Mouse (Mus musculus) B cell, adult 2 months (primary cell): ENCODE results near the gene Trpm3.
A peak's percentile ranks its signal among the peaks of the same experiment; 100 is the strongest.

ENCODE experiments used
- DNase-seq, 2 experiments: peaks; one replicate each; pipeline ENCODE4 v3.0.0; 2022

Gene Trpm3

GRCm38 (mm10) chr19:22308081-22308480 is 169.2 kb downstream of the Trpm3 start:
- no peak for DNase-seq

GRCm38 (mm10) chr19:22317306-22317705 is 178.5 kb downstream of the Trpm3 start:
- DNase-seq: no peak

GRCm38 (mm10) chr19:22326813-22327212 is 188.0 kb downstream of the Trpm3 start:
- no peak for DNase-seq

GRCm38 (mm10) chr19:22327226-22327625 is 188.4 kb downstream of the Trpm3 start:
- no peak for DNase-seq

GRCm38 (mm10) chr19:22336278-22336677 is 197.4 kb downstream of the Trpm3 start:
- DNase-seq: no peak

- DNase-seq: peak in 1 of 2 experiments; percentile 2
Measured at GRCm38 (mm10) chr19:22337468-22337867, 198.6 kb downstream of the Trpm3 start.

GRCm38 (mm10) chr19:22338927-22339326 is 200.1 kb downstream of the Trpm3 start:
- DNase-seq: no peak

- no peak for DNase-seq
Measured at GRCm38 (mm10) chr19:22354037-22354541, 215.2 kb downstream of the Trpm3 start.

- no peak for DNase-seq
Measured at GRCm38 (mm10) chr19:22386890-22387289, 248.0 kb downstream of the Trpm3 start.

- DNase-seq: no peak
Measured at GRCm38 (mm10) chr19:22394700-22395099, 255.9 kb downstream of the Trpm3 start.

GRCm38 (mm10) chr19:22404049-22404448 is 265.2 kb downstream of the Trpm3 start:
- peak; percentile 2 to 25 for DNase-seq

- no peak for DNase-seq
Measured at GRCm38 (mm10) chr19:22418239-22418638, 279.4 kb downstream of the Trpm3 start.

- DNase-seq: no peak
Measured at GRCm38 (mm10) chr19:22437207-22437606, 298.4 kb downstream of the Trpm3 start.

GRCm38 (mm10) chr19:22447418-22448339 is 308.8 kb downstream of the Trpm3 start:
- DNase-seq: no peak

- DNase-seq: no peak
Measured at GRCm38 (mm10) chr19:22448340-22449288, 309.8 kb downstream of the Trpm3 start.

- DNase-seq: no peak
Measured at GRCm38 (mm10) chr19:22451290-22451689, 312.4 kb downstream of the Trpm3 start.

GRCm38 (mm10) chr19:22456935-22457334 is 318.1 kb downstream of the Trpm3 start:
- DNase-seq: no peak

GRCm38 (mm10) chr19:22462043-22462442 is 323.2 kb downstream of the Trpm3 start:
- no peak for DNase-seq

- DNase-seq: no peak
Measured at GRCm38 (mm10) chr19:22463506-22463905, 324.7 kb downstream of the Trpm3 start.

- DNase-seq: no peak
Measured at GRCm38 (mm10) chr19:22469608-22470007, 330.8 kb downstream of the Trpm3 start.

- DNase-seq: no peak
Measured at GRCm38 (mm10) chr19:22473030-22473712, 334.3 kb downstream of the Trpm3 start.

- no peak for DNase-seq
Measured at GRCm38 (mm10) chr19:22478295-22478989, 339.6 kb downstream of the Trpm3 start.
